Mouse (Mus musculus) heart, embryonic 11.5 days (tissue): ENCODE results near the gene Copg1. TPM values are rescaled to one million over a fixed set of nuclear protein-coding genes. Genes with fewer than 3 reads are reported as not detected.

Source experiments
- ATAC-seq: fragments of 200-750 bp; cut with Nextera tagmentation; replicated peaks from 2 replicates; pipeline ENCODE4 v1.8.0; 2017; ENCODE audit warnings: moderate library complexity; ENCODE audit not compliant: insufficient number of reproducible peaks, low FRiP score, low TSS enrichment
- H3K27ac ChIP-seq: fragments of 300-500 bp; sonication (generic); 2 replicates; pipeline ENCODE4 v1.5.1; 2014; ENCODE audit warnings: mild to moderate bottlenecking, low read depth, low read length
- H3K27me3 ChIP-seq: fragments of 300-500 bp; sonication (generic); 2 replicates; pipeline ENCODE4 v1.6.1; 2014; ENCODE audit warnings: mild to moderate bottlenecking, low read length, mixed read lengths; ENCODE audit not compliant: control insufficient read depth, insufficient read depth
- H3K36me3 ChIP-seq: fragments of 300-500 bp; sonication (generic); 2 replicates; pipeline ENCODE4 v1.6.1; 2014; ENCODE audit warnings: mild to moderate bottlenecking, low read length, moderate library complexity, mixed read lengths; ENCODE audit not compliant: control insufficient read depth, insufficient read depth
- H3K4me1 ChIP-seq: fragments of 300-500 bp; sonication (generic); 2 replicates; pipeline ENCODE4 v1.6.1; 2014; ENCODE audit warnings: low read length; ENCODE audit not compliant: control insufficient read depth, insufficient read depth
- H3K4me2 ChIP-seq: fragments of 300-500 bp; sonication (generic); 2 replicates; pipeline ENCODE4 v1.6.1; 2014; ENCODE audit warnings: mild to moderate bottlenecking, moderate library complexity
- H3K4me3 ChIP-seq: fragments of 300-500 bp; sonication (generic); 2 replicates; pipeline ENCODE4 v1.5.1; 2014; ENCODE audit warnings: low read depth, low read length
- H3K9ac ChIP-seq: fragments of 300-500 bp; sonication (generic); 2 replicates; pipeline ENCODE4 v1.6.1; 2014; ENCODE audit warnings: mild to moderate bottlenecking, low read depth, low read length, moderate library complexity
- H3K9me3 ChIP-seq: fragments of 300-500 bp; sonication (generic); replicated peaks from 2 replicates; pipeline ENCODE4 v1.6.1; 2016; ENCODE audit warnings: low read length; ENCODE audit not compliant: control insufficient read depth
- WGBS: fragments of 180-500 bp; shearing (Covaris S2); extraction: QIAGEN DNeasy Blood & Tissue Kit; methylation state at CpG from one replicate; pipeline ENCODE4 v1.1.7; 2014; ENCODE audit not compliant: insufficient replicate concordance; 5-methylcytosine and 5-hydroxymethylcytosine counted together
- polyA plus RNA-seq: library from polyadenylated mRNA; unstranded; fragments of >200 nt; fragmentation: Nextera tagmentation; extraction: Ambion mirVana; gene quantifications from 2 replicates; pipeline ENCODE4 v1.2.1, GENCODE M21; 2014

Copg1 gene
- polyA plus RNA-seq, 1 experiment from 2014 or later: 118 TPM

DNA sequence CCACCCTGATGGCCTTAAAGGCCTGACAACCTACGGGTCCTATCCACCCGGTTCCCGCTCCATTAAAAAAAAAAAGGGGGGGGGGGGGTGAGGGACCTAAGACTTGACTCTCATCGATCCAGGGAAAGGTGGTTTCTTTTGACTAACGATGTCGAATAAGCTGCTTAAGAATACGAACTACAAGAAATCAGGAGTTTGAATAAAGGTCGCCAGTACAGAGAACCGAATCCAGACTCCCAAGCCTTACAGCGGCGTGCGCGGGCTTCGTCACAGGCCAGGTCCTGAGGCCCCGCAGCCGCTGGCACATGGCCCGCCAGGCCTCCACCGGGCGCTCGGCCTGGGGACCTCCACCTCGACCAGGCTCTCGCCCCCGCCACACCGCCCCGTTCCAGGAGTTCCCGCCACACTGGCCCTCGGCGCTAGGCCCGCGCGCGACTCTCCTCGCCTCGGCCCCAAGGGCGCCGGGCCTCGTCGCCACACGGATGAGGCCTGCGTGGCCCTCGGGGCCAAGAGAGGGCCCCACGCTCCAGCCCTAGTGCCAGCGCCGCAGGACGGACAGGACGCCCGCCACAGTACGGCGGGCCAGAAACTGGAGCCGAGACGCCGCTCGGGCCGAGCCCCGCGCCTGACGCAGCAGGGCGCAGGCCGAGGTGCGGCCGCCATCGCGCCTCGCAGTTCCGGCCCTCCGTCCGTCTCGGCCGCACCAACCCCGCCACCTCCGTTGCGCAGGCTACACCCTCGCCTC, 37.3 kb upstream of the Copg1 start:
- no peaks in the 10 kb centered on the region for H3K27me3 ChIP-seq
- H3K4me1 ChIP-seq: peaks cover 16% of the 10 kb centered on the region
- peak overlapping the region; percentile 93 for H3K27ac ChIP-seq
- H3K4me3 ChIP-seq: peak overlapping the region; percentile 93
- under 1% methylated on average over 73 of the region's 73 CpGs for WGBS
- peak; percentile 66 for ATAC-seq
- H3K4me2 ChIP-seq: peak overlapping the region; percentile 93
- no peaks in the 10 kb centered on the region for H3K9me3 ChIP-seq
- peaks cover 4% of the 10 kb centered on the region; the same call in 1 of the 2 replicates for H3K36me3 ChIP-seq
- H3K9ac ChIP-seq: peak overlapping the region; percentile 100

GRCm38 (mm10) chr6:87850900-87851614, 36.6 kb upstream of the Copg1 start, which contains the start of gene Cnbp:
TSS of gene Cnbp (minus strand) at chr6:87851106.
- WGBS: under 1% methylated on average over 55 of the region's 55 CpGs

GRCm38 (mm10) chr6:87851871-87852270, 35.7 kb upstream of the Copg1 start:
- H3K9me3 ChIP-seq: no peaks in the 10 kb centered on the region
- H3K36me3 ChIP-seq: peaks cover 4% of the 10 kb centered on the region; the same call in 1 of the 2 replicates
- peak overlapping the region; percentile 93; the same call in 1 of the 2 replicates for H3K4me2 ChIP-seq
- no peak overlapping the region for H3K27ac ChIP-seq
- no peak for ATAC-seq
- no peaks in the 10 kb centered on the region for H3K27me3 ChIP-seq
- no peak overlapping the region for H3K4me3 ChIP-seq
- H3K4me1 ChIP-seq: peaks cover 13% of the 10 kb centered on the region
- WGBS: 78% methylated on average over 6 of the region's 6 CpGs
- H3K9ac ChIP-seq: no peak overlapping the region

More at GRCm38 (mm10) chr6:87850900-87851614, 36.6 kb upstream of the Copg1 start, which contains the start of gene Cnbp:
- peaks cover 16% of the 10 kb centered on the region for H3K4me1 ChIP-seq
- H3K36me3 ChIP-seq: peaks cover 4% of the 10 kb centered on the region; the same call in 1 of the 2 replicates
- H3K9me3 ChIP-seq: no peaks in the 10 kb centered on the region
- peak within 1 kb of the TSS; percentile 93 for H3K27ac ChIP-seq
- peak within 1 kb of the TSS; percentile 93 for H3K4me3 ChIP-seq
- H3K9ac ChIP-seq: peak within 1 kb of the TSS; percentile 100
- no peaks in the 10 kb centered on the region for H3K27me3 ChIP-seq
- peak; percentile 96 for ATAC-seq
- H3K4me2 ChIP-seq: peak within 1 kb of the TSS; percentile 93

GRCm38 (mm10) chr6:87853446-87853845, 34.2 kb upstream of the Copg1 start:
- Histone ChIP-seq H3K4me2 (no peak overlapping the region), H3K4me3 (no peak overlapping the region), H3K9me3 (no peaks in the 10 kb centered on the region), H3K9ac (no peak overlapping the region), H3K27me3 (no peaks in the 10 kb centered on the region), H3K27ac (no peak overlapping the region), H3K4me1 (peaks cover 5% of the 10 kb centered on the region), H3K36me3 (no peaks in the 10 kb centered on the region; the same call in 1 of the 2 replicates)
- 77% methylated on average over 4 of the region's 4 CpGs for WGBS
- no peak for ATAC-seq

DNA sequence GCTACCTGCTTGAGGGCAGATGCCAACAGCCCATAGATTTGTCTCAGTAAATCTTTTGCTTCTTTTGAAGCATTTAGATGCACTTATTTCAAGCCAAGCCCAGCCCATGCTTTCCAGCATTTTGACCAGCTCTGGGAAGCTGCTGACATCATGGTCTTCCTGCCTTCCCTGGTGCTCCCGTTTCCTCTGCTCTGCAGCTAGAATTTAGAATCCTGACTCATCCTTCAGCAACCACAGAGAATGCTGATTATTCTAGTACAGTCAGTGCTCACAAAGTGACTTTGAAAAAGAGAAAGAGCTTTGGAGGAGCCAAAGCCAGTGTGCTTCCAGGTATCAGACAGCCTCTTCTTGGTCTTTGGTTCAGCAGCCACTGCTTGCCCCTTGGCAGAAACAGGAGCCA, 30.5 kb upstream of the Copg1 start:
- Histone ChIP-seq H3K27me3 (no peaks in the 10 kb centered on the region), H3K4me2 (no peak overlapping the region), H3K9ac (no peak overlapping the region), H3K9me3 (no peaks in the 10 kb centered on the region), H3K4me3 (no peak overlapping the region), H3K4me1 (no peaks in the 10 kb centered on the region), H3K27ac (no peak overlapping the region), H3K36me3 (no peaks in the 10 kb centered on the region)
- WGBS: 29% methylated on average over 1 of the region's 1 CpGs
- ATAC-seq: no peak

DNA sequence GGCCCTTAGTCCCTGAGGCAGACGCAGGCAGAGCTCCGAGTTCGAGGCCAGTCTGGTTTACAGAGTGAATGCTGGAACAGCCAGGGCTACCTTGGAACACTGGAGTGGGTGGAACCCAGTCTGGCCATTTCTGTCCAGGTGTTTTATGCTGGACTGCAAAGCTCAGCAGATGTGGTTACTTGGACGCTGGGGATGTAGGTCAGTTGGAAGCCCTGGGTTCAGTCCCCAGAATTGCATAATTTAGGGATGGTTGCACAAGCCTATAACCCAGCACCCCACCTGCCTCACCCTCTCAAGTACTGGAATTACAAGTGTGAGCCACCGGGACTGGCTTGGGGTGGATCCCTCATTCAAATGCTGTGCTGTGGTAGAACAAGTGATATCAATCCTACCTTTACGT, 21.4 kb upstream of the Copg1 start:
- no peaks in the 10 kb centered on the region for H3K27me3 ChIP-seq
- no peaks in the 10 kb centered on the region for H3K4me1 ChIP-seq
- H3K9me3 ChIP-seq: no peaks in the 10 kb centered on the region
- no peak for ATAC-seq
- H3K4me2 ChIP-seq: no peak overlapping the region
- H3K36me3 ChIP-seq: no peaks in the 10 kb centered on the region
- no peak overlapping the region for H3K9ac ChIP-seq
- 76% methylated on average over 6 of the region's 6 CpGs for WGBS
- H3K4me3 ChIP-seq: no peak overlapping the region
- no peak overlapping the region for H3K27ac ChIP-seq

- Histone ChIP-seq H3K4me3 (no peak overlapping the region), H3K4me1 (no peaks in the 10 kb centered on the region), H3K4me2 (no peak overlapping the region), H3K27me3 (no peaks in the 10 kb centered on the region), H3K36me3 (no peaks in the 10 kb centered on the region), H3K27ac (no peak overlapping the region), H3K9me3 (no peaks in the 10 kb centered on the region), H3K9ac (no peak overlapping the region)
- ATAC-seq: no peak
- WGBS: 63% methylated on average over 2 of the region's 2 CpGs
Observed at GRCm38 (mm10) chr6:87867256-87867655, 20.4 kb upstream of the Copg1 start.

- whole genome bisulfite sequencing: 57% methylated on average over 9 of the region's 9 CpGs
- Histone ChIP-seq H3K4me3 (no peak overlapping the region), H3K36me3 (no peaks in the 10 kb centered on the region), H3K4me1 (no peaks in the 10 kb centered on the region), H3K9me3 (no peaks in the 10 kb centered on the region), H3K27ac (0 out of 2 replicates have a peak overlapping the region, but pooled peaks have one; percentile 24), H3K4me2 (peak overlapping the region; percentile 2; the same call in 1 of the 2 replicates), H3K27me3 (no peaks in the 10 kb centered on the region), H3K9ac (no peak overlapping the region)
- ATAC-seq: peak; percentile 65; the same call in 1 of the 2 replicates
Observed at GRCm38 (mm10) chr6:87868871-87869506, 18.6 kb upstream of the Copg1 start.
